Mouse (Mus musculus) olfactory bulb, adult 2 months (tissue): ENCODE results near the gene Tigit.

Experiments
- CTCF ChIP-seq: fragments of 200-500 bp; IDR thresholded peaks from 2 replicates; pipeline ENCODE4 v1.5.1; 2012; ENCODE audit warnings: low read depth, mild to moderate bottlenecking, low read length, moderate library complexity; ENCODE audit not compliant: insufficient read depth
- POLR2A ChIP-seq: fragments of 200-500 bp; IDR thresholded peaks from 2 replicates; pipeline ENCODE4 v1.6.1; 2012; ENCODE audit warnings: mild to moderate bottlenecking, low read depth, low read length, moderate library complexity; ENCODE audit not compliant: insufficient read depth

DNA sequence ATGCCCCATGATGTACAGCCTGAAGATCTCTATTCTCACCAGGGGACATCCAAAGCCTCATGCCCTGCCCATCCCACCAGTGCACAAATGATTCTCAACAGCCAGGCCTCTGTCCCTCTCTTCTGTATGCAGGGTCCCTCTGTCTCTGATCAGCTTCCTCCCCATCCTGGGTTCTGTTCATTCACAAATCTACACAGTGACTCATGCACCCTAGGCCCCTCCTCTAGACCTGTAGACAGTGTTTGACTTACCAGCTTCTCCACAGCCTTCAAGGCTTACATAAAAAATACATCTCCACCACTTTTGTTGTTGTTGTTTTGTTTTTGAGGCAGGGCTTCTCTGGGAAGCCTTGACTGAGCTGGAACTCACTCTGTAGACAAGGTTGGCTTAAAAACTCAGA is 915 bp upstream of the Tigit start:
- TF ChIP-seq CTCF, result no peak
- no peak for TF ChIP-seq POLR2A
